Mouse (Mus musculus): ENCODE data around the gene Rnft1. TPM values are rescaled to one million over a fixed set of nuclear protein-coding genes. Genes with fewer than 3 reads are reported as not detected.
A peak's percentile ranks its signal among the peaks of the same experiment; 100 is the strongest.
"Not testable (repeated sequence)": the region's sequence is repeated elsewhere in the genome, so short reads cannot be mapped to it uniquely, and the experiment has no call there.

The Rnft1 gene
- total RNA-seq (2021) = 10 to 100 TPM; 42.1 to 45.2 TPM
- long read RNA-seq, experiment 1, full-length matches to known transcripts = 64 of 74 reads
- long read RNA-seq, experiment 1, partial matches to known transcripts = 3 of 74 reads
- long read RNA-seq, experiment 1, other reads (novel, unspliced or antisense) = 7 of 74 reads
- long read RNA-seq, experiment 2, full-length matches to known transcripts = 65 of 70 reads
- long read RNA-seq, experiment 2, partial matches to known transcripts = 2 of 70 reads
- long read RNA-seq, experiment 2, other reads (novel, unspliced or antisense) = 3 of 70 reads

DNA sequence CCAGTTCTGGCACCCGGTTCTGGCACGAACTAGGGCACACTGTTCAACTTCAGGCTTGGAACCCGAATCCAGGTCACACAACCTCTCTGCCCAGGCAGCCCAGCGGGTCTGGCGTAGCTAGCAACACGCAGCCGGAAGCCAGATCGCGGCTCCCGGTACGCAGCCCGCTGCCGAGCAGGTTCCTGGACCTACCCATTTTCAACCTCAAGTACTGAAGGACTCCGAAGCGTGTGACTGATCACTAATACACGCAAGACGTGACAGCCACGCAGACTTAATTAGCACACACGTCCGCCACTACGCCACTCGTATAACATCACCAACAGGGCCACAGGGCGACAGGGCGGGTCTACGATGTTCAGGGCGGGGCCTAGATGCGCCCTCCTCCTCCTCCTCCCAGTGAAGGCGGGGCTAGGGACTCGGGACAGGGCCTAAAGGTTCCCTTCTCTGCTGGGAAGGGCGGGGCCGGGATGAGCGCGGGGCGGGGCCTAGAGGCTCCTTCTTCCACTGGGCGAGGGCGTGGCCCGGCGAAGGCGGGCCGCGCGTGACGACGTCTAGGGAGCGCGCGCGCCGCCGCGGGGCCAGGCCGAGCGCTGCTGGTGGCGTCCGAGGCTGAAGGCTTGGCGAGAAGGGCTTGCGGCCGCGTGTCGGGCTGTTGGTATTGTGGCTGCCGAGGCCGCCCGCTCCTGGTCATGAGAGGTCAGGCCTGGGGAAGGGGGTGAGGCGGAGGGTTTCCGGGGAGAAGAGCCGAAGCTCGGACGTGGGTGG, at the start of gene Rnft1:
Rnft1 (plus strand) TSS at position 557 of the 768 bp plus-strand sequence.
- peak within 1 kb of the TSS; percentile 96 for H3K27ac ChIP-seq
- intact Hi-C loops (cut with DNase I) = no loop called here
- peak; percentile 100 for DNase-seq
- TF ChIP-seq CTCF (IDR thresholded peaks at IDR 0.05) = peak; percentile 31; the same call in 1 of the 2 replicates
- peak within 1 kb of the TSS; percentile 78 for H3K4me3 ChIP-seq

GRCm38 (mm10) chr11:86436843-86437242, 47.6 kb upstream of the Rnft1 start:
- no peak overlapping the region for H3K4me3 ChIP-seq
- peak; percentile 35 for DNase-seq
- no peak overlapping the region for H3K27ac ChIP-seq
- intact Hi-C loops (cut with DNase I) = loop anchor here (10.0 kb wide), 1 partner anchor 162 kb away; no protein-coding TSS in a partner anchor
- peak; percentile 61 for TF ChIP-seq CTCF (IDR thresholded peaks at IDR 0.05)

DNA sequence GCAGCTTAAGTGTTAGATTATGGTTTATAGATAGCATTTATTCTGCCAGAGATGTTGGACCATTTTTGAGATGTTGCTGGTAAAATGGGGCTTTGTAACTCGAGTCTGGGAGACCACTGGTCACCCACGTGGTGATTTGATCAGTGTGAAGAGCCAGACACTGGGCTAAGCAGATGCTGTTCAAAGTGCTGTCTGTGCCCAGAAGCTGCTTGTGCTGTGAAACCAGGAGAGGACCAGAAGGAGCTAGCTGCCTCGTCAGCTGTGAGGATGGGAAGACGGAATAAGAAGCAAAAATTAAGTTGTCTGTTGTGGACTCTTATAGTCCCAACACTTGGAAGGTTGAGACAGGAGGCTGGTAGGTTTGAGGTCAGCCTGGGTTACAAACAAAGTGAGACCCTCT, 46.2 kb upstream of the Rnft1 start:
- intact Hi-C loops (cut with DNase I) = loop anchor here (10.0 kb wide), 1 partner anchor 163 kb away; no protein-coding TSS in a partner anchor
- no peak overlapping the region for H3K27ac ChIP-seq
- no peak overlapping the region for H3K4me3 ChIP-seq
- DNase-seq = no peak
- no peak for TF ChIP-seq CTCF (IDR thresholded peaks at IDR 0.05)

GRCm38 (mm10) chr11:86440791-86441190, 43.7 kb upstream of the Rnft1 start:
- Histone ChIP-seq H3K27ac (no peak overlapping the region), H3K4me3 (no peak overlapping the region)
- no peak for TF ChIP-seq CTCF (IDR thresholded peaks at IDR 0.05)
- intact Hi-C loops (cut with DNase I) = no loop called here
- DNase-seq = no peak

- DNase-seq = no peak
- no peak overlapping the region for H3K27ac ChIP-seq
- intact Hi-C loops (cut with DNase I) = no loop called here
- no peak for TF ChIP-seq CTCF (IDR thresholded peaks at IDR 0.05)
- no peak overlapping the region for H3K4me3 ChIP-seq
These were observed 30.5 kb upstream of the Rnft1 start for GRCm38 (mm10) chr11:86453991-86454390.

DNA sequence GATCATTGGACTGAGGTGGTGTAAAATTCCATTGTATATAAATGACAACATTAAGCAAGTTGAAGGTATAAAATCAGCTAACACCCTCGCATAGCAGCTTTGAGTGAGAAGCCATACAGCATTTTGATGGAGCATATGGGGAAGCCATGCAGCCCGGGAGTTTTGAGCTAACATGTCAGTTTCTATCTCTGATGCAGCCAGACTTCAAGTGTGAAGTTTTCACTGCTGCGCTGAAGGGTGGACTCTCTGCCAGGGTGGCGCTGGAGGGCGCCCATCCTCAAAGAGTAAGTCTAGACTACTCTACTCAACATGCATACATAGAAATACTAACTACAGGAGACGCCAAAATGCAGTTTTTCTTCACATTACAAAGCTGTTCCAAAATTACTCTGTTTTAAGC, 26.9 kb upstream of the Rnft1 start:
- no peak for DNase-seq
- Histone ChIP-seq H3K27ac (no peak overlapping the region), H3K4me3 (no peak overlapping the region)
- intact Hi-C loops (cut with DNase I) = no loop called here
- no peak for TF ChIP-seq CTCF (IDR thresholded peaks at IDR 0.05)

DNA sequence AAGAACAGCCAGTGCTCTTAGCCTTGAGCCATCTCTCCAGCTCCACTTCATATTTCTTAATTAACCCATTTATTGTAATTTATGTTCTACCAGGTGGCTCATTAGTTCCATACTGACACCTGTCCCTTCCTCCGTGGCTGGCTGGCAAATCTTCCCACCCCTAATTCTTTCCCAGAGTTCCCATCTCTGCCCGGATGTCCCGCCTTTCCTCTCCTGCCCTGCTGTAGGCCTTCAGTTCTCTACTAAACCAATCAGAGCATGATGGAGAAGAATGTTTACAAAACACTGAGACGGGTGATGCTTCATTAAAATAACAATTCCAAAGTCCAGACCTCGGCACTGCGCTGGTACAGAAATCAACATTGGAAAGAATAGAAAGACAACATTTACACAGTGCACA, 25.6 kb upstream of the Rnft1 start:
- intact Hi-C loops (cut with DNase I) = no loop called here
- Histone ChIP-seq H3K27ac (no peak overlapping the region), H3K4me3 (no peak overlapping the region)
- DNase-seq = no peak
- no peak for TF ChIP-seq CTCF (IDR thresholded peaks at IDR 0.05)

- Histone ChIP-seq H3K27ac (no peak overlapping the region), H3K4me3 (no peak overlapping the region)
- TF ChIP-seq CTCF (IDR thresholded peaks at IDR 0.05) = no peak
- intact Hi-C loops (cut with DNase I) = no loop called here
- DNase-seq = no peak
These were observed 21.9 kb upstream of the Rnft1 start for GRCm38 (mm10) chr11:86462579-86462978.

DNA sequence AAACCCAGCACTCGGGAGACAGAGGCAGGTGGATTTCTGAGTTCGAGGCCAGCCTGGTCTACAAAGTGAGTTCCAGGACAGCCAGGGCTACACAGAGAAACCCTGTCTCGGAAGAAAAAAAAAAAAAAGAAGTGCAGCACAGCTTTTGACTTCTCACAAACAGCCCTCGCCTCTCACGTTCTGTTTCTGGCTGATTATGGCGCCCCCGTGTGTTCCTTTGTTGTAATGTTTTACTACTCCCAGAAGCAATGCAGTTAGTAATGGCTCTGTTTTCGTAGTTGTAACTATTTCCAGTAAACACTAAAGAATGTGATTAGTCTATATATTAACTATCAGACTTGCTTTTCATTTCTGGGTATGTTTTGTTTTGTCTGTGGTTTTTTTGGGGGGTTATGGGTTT, 20.2 kb upstream of the Rnft1 start:
- H3K27ac ChIP-seq; intact Hi-C loops (cut with DNase I); H3K4me3 ChIP-seq: not testable (repeated sequence)
- peak; percentile 66 for DNase-seq
- TF ChIP-seq CTCF (IDR thresholded peaks at IDR 0.05) = peak; percentile 73

DNA sequence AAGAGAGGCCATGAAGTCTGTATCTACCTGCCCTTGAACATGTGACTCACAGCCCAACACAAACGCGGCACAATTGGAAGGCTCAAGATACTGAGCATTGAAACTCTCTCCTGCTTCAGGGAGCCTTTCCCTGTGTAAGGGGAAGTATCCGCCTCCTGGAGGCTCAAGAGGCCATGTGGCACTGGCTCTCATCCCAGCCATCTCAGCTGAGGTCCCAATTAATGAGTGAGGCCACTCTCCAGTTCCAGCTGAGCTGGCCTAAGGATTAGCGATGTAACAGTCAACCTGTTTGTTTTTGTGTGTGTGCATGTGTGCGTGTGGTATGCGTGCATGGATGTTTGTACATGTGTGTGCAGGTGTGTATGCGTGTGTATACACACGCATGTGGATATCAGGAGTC, 16.1 kb upstream of the Rnft1 start:
- TF ChIP-seq CTCF (IDR thresholded peaks at IDR 0.05) = no peak

GRCm38 (mm10) chr11:86468971-86469370, 15.5 kb upstream of the Rnft1 start:
- Histone ChIP-seq H3K27ac (peak overlapping the region; percentile 65), H3K4me3 (no peak overlapping the region)
- intact Hi-C loops (cut with DNase I) = no loop called here
- TF ChIP-seq CTCF (IDR thresholded peaks at IDR 0.05) = no peak
- DNase-seq = no peak

More for the DNA sequence above, 16.1 kb upstream of the Rnft1 start:
- Histone ChIP-seq H3K4me3 (no peak overlapping the region), H3K27ac (peak overlapping the region; percentile 65)
- DNase-seq = peak; percentile 46
- intact Hi-C loops (cut with DNase I) = no loop called here

- Histone ChIP-seq H3K4me3 (no peak overlapping the region), H3K27ac (peak overlapping the region; percentile 85)
- TF ChIP-seq CTCF (IDR thresholded peaks at IDR 0.05) = no peak
- intact Hi-C loops (cut with DNase I) = no loop called here
- no peak for DNase-seq
These were observed 12.7 kb upstream of the Rnft1 start for GRCm38 (mm10) chr11:86471785-86472184.

- TF ChIP-seq CTCF (IDR thresholded peaks at IDR 0.05) = no peak
- H3K27ac ChIP-seq = peak overlapping the region; percentile 85
- peak; percentile 66 for DNase-seq
- peak overlapping the region; percentile 66 for H3K4me3 ChIP-seq
- intact Hi-C loops (cut with DNase I) = no loop called here
These were observed 11.7 kb upstream of the Rnft1 start for GRCm38 (mm10) chr11:86472771-86473171.
